Mouse (Mus musculus) CH12.LX (cell line): ENCODE results near the gene Atxn7l1. TPM values are rescaled to one million over a fixed set of nuclear protein-coding genes. Genes with fewer than 3 reads are reported as not detected.

ENCODE experiments used
- DNase-seq: peaks from one replicate; pipeline ENCODE4 v3.0.0-alpha.2; 2013; ENCODE audit errors: extremely low read depth
- H3K27ac ChIP-seq: 2 replicates; pipeline ENCODE4 v1.5.1; 2012; ENCODE audit warnings: low read depth, mild to moderate bottlenecking, control low read depth, moderate library complexity; ENCODE audit not compliant: insufficient read depth
- H3K27me3 ChIP-seq: replicated peaks from 2 replicates; pipeline ENCODE3; 2012; ENCODE audit warnings: inconsistent platforms
- H3K36me3 ChIP-seq, 2 experiments: replicated peaks in 1 of 2; 2 replicates each; pipeline versions ENCODE3 to v1.6.1; 2012; ENCODE audit warnings: inconsistent platforms in 1 of 2, low read length in 1 of 2, mild to moderate bottlenecking in 1 of 2, mixed read lengths in 1 of 2, moderate library complexity in 1 of 2; ENCODE audit not compliant: control insufficient read depth in 1 of 2, insufficient read depth in 1 of 2
- H3K4me1 ChIP-seq, 2 experiments: 2 replicates each; pipeline ENCODE4 v1.6.1; 2012; ENCODE audit warnings: inconsistent platforms in 1 of 2, moderate library complexity in 1 of 2; ENCODE audit not compliant: insufficient read depth in 2 of 2, control insufficient read depth in 1 of 2
- H3K4me2 ChIP-seq: 2 replicates; pipeline ENCODE4 v1.6.1; 2012; ENCODE audit warnings: low read depth, mild to moderate bottlenecking, control low read depth; ENCODE audit not compliant: poor library complexity, insufficient read depth, severe bottlenecking
- H3K4me3 ChIP-seq, 3 experiments: fragments of 150-350 bp in 1 of 3; sonication (generic) in 1 of 3; replicated peaks in 1 of 3; 2 replicates each; pipeline versions ENCODE3 to v1.5.1; 2011 to 2012; ENCODE audit warnings: low read depth in 2 of 3, low read length in 2 of 3, mild to moderate bottlenecking in 2 of 3, moderate library complexity in 2 of 3, control low read depth in 1 of 3, improper control_type of control experiment in 1 of 3, inconsistent platforms in 1 of 3, mixed read lengths in 1 of 3; ENCODE audit not compliant: poor library complexity in 1 of 3
- H3K79me2 ChIP-seq: replicated peaks from 2 replicates; pipeline ENCODE4 v1.6.1; 2012; ENCODE audit warnings: mild to moderate bottlenecking, moderate library complexity; ENCODE audit not compliant: control insufficient read depth, poor library complexity, insufficient read depth, severe bottlenecking; ENCODE audit errors: extremely low read depth
- H3K9ac ChIP-seq: 2 replicates; pipeline ENCODE4 v1.6.1; 2012; ENCODE audit warnings: low read depth, mild to moderate bottlenecking, control low read depth, moderate library complexity; ENCODE audit not compliant: insufficient read depth
- H3K9me3 ChIP-seq: replicated peaks from 2 replicates; pipeline ENCODE3; 2012; ENCODE audit warnings: low read length, inconsistent platforms, mixed read lengths
- BHLHE40 ChIP-seq: IDR thresholded peaks from 2 replicates; pipeline ENCODE4 v1.6.1; 2011; ENCODE audit warnings: mild to moderate bottlenecking, low read depth, low read length, improper control_type of control experiment
- CHD2 ChIP-seq: IDR thresholded peaks from 2 replicates; pipeline ENCODE4 v1.6.1; 2011; ENCODE audit warnings: low read length, improper control_type of control experiment
- E2F4 ChIP-seq: IDR thresholded peaks from 2 replicates; pipeline ENCODE4 v1.6.1; 2011; ENCODE audit warnings: low read depth, low read length, improper control_type of control experiment; ENCODE audit not compliant: insufficient replicate concordance
- ELF1 ChIP-seq: IDR thresholded peaks from 2 replicates; pipeline ENCODE4 v1.6.1; 2014; ENCODE audit warnings: low read depth, mild to moderate bottlenecking, inconsistent platforms, low read length, improper control_type of control experiment
- EP300 ChIP-seq: IDR thresholded peaks from 2 replicates; pipeline ENCODE4 v1.6.1; 2011; ENCODE audit warnings: low read length, improper control_type of control experiment
- GABPA ChIP-seq: IDR thresholded peaks from 2 replicates; pipeline ENCODE4 v1.6.1; 2012; ENCODE audit warnings: low read depth, low read length, improper control_type of control experiment, inconsistent platforms; ENCODE audit not compliant: insufficient replicate concordance
- HCFC1 ChIP-seq: IDR thresholded peaks from 2 replicates; pipeline ENCODE4 v1.6.1; 2012; ENCODE audit warnings: low read depth, mild to moderate bottlenecking, inconsistent platforms, low read length, improper control_type of control experiment
- JUN ChIP-seq: IDR thresholded peaks from 2 replicates; pipeline ENCODE4 v1.6.1; 2011; ENCODE audit warnings: low read depth, mild to moderate bottlenecking, low read length, improper control_type of control experiment, moderate library complexity; ENCODE audit not compliant: insufficient read depth
- JUND ChIP-seq: conservative IDR thresholded peaks from 2 replicates; pipeline ENCODE4 v1.6.1; 2011; ENCODE audit warnings: low read depth, low read length, improper control_type of control experiment
- KAT2A ChIP-seq: IDR thresholded peaks from 2 replicates; pipeline ENCODE4 v1.6.1; 2012; ENCODE audit warnings: low read length, improper control_type of control experiment, inconsistent platforms; ENCODE audit not compliant: insufficient replicate concordance
- MAFK ChIP-seq: IDR thresholded peaks from 2 replicates; pipeline ENCODE4 v1.6.1; 2011; ENCODE audit warnings: low read length, improper control_type of control experiment; ENCODE audit not compliant: insufficient replicate concordance
- MAX ChIP-seq: IDR thresholded peaks from 2 replicates; pipeline ENCODE4 v1.6.1; 2011; ENCODE audit warnings: low read length, improper control_type of control experiment
- MAZ ChIP-seq: IDR thresholded peaks from 2 replicates; pipeline ENCODE4 v1.6.1; 2012; ENCODE audit warnings: low read depth, mild to moderate bottlenecking, inconsistent platforms, low read length, improper control_type of control experiment, moderate library complexity
- MEF2A ChIP-seq: IDR thresholded peaks from 2 replicates; pipeline ENCODE4 v1.6.1; 2014; ENCODE audit warnings: low read depth, mild to moderate bottlenecking, inconsistent platforms, low read length, improper control_type of control experiment, borderline replicate concordance
- MXI1 ChIP-seq: IDR thresholded peaks from 2 replicates; pipeline ENCODE4 v1.6.1; 2011; ENCODE audit warnings: mild to moderate bottlenecking, low read depth, low read length, improper control_type of control experiment
- MYC ChIP-seq: IDR thresholded peaks from 2 replicates; pipeline ENCODE4 v1.6.1; 2011; ENCODE audit warnings: low read depth, mild to moderate bottlenecking, improper control_type of control experiment, low read length
- NELFE ChIP-seq: IDR thresholded peaks from 2 replicates; pipeline ENCODE4 v1.6.1; 2011; ENCODE audit warnings: low read depth, low read length, improper control_type of control experiment
- PAX5 ChIP-seq: IDR thresholded peaks from 2 replicates; pipeline ENCODE4 v1.6.1; 2012; ENCODE audit warnings: low read length, inconsistent platforms, mixed read lengths
- SIN3A ChIP-seq: IDR thresholded peaks from 2 replicates; pipeline ENCODE4 v1.6.1; 2012; ENCODE audit warnings: low read length, improper control_type of control experiment, inconsistent platforms
- SMC3 ChIP-seq: IDR thresholded peaks from 2 replicates; pipeline ENCODE4 v1.6.1; 2011; ENCODE audit warnings: low read depth, low read length, improper control_type of control experiment
- TCF12 ChIP-seq: IDR thresholded peaks from 2 replicates; pipeline ENCODE4 v1.6.1; 2014; ENCODE audit warnings: low read depth, mild to moderate bottlenecking, inconsistent platforms, low read length, improper control_type of control experiment
- UBTF ChIP-seq: IDR thresholded peaks from 2 replicates; pipeline ENCODE4 v1.6.1; 2012; ENCODE audit warnings: low read depth, mild to moderate bottlenecking, inconsistent platforms, low read length, improper control_type of control experiment, moderate library complexity
- USF1 ChIP-seq: IDR thresholded peaks from 2 replicates; pipeline ENCODE4 v1.6.1; 2014; ENCODE audit warnings: low read depth, mild to moderate bottlenecking, inconsistent platforms, low read length, improper control_type of control experiment
- USF2 ChIP-seq: conservative IDR thresholded peaks from 2 replicates; pipeline ENCODE4 v1.6.1; 2011; ENCODE audit warnings: low read depth, low read length, improper control_type of control experiment
- ZC3H11A ChIP-seq: IDR thresholded peaks from 2 replicates; pipeline ENCODE4 v1.6.1; 2012; ENCODE audit warnings: low read depth, mild to moderate bottlenecking, inconsistent platforms, low read length, improper control_type of control experiment
- ZMIZ1 ChIP-seq: IDR thresholded peaks from 2 replicates; pipeline ENCODE4 v1.6.1; 2012; ENCODE audit warnings: low read depth, mild to moderate bottlenecking, inconsistent platforms, low read length, improper control_type of control experiment
- dilution Hi-C: fragments of 300-500 bp; cut with MboI; formaldehyde crosslinking; loops from 2 replicates; pipeline ENCODE4 v1.14.3; 2020; ENCODE audit warnings: low sequenced_read_pairs; ENCODE audit not compliant: extremely low pct_unique_long_range_greater_than_20kb, extremely low pct_ligation_motif_present
- in situ Hi-C: fragments of 300-500 bp; cut with MboI; formaldehyde crosslinking; loops from 3 replicates; pipeline ENCODE4 v1.14.3; 2019; ENCODE audit warnings: low sequenced_read_pairs, low pct_ligation_motif_present, low pct_unique_long_range_greater_than_20kb, mixed read lengths
- polyA plus RNA-seq: library from polyadenylated mRNA; unstranded; fragments of >175 nt; gene quantifications from 2 replicates; pipeline ENCODE4 v1.2.1, GENCODE M21; 2012; ENCODE audit warnings: low read depth; ENCODE audit not compliant: insufficient read length
- total RNA-seq, 2 experiments: library from RNA; depleted of rRNA; stranded (reverse); fragments of 300-350 nt in 1 of 2; fragments of >200 nt in 1 of 2; gene quantifications; 2 replicates each; pipeline ENCODE4 v1.2.3; 2012 to 2014

Atxn7l1 gene
- total and polyA plus RNA-seq, 3 experiments: 8.6 to 55.7 (median 9.0) TPM

- no peaks in the 10 kb centered on the region for H3K9me3 ChIP-seq
- TF ChIP-seq JUN (no peak), ELF1 (no peak), USF1 (no peak), PAX5 (no peak), ZMIZ1 (no peak), E2F4 (no peak), MAX (no peak), MXI1 (no peak), CHD2 (no peak), SIN3A (no peak), TCF12 (no peak), HCFC1 (no peak), MAZ (no peak), MEF2A (no peak)
- TF ChIP-seq, all 38 proteins: peak for 0
Observed at GRCm38 (mm10) chr12:33129410-33129809, 18.1 kb upstream of the Atxn7l1 start.

GRCm38 (mm10) chr12:33130401-33130800, 17.1 kb upstream of the Atxn7l1 start:
- Histone ChIP-seq H3K9me3 (no peaks in the 10 kb centered on the region), H3K4me2 (no peak overlapping the region), H3K4me1 (peaks cover 4 to 31% of the 10 kb centered on the region in 2 experiments; a peak in 3 of 4 replicates), H3K27ac (no peak overlapping the region), H3K79me2 (no peaks in the 10 kb centered on the region), H3K9ac (no peak overlapping the region), H3K27me3 (no peaks in the 10 kb centered on the region), H3K4me3 (no peak overlapping the region), H3K36me3 (peaks cover 15 to 52% of the 10 kb centered on the region in 2 experiments)
- TF ChIP-seq HCFC1: no peak
- no peak for TF ChIP-seq MEF2A
- no peak for TF ChIP-seq EP300
- TF ChIP-seq MAFK: no peak
- no peak for TF ChIP-seq JUN
- TF ChIP-seq KAT2A: no peak
- no peak for TF ChIP-seq USF2
- no peak for TF ChIP-seq BHLHE40
- TF ChIP-seq ZC3H11A: no peak
- TF ChIP-seq NELFE: no peak
- TF ChIP-seq SMC3: no peak
- no peak for TF ChIP-seq MAZ
- no peak for TF ChIP-seq GABPA
- no peak for TF ChIP-seq TCF12
- no peak for TF ChIP-seq USF1
- TF ChIP-seq MAX: no peak
- TF ChIP-seq UBTF: no peak
- TF ChIP-seq E2F4: no peak
- no peak for TF ChIP-seq MYC
- TF ChIP-seq JUND: no peak
- DNase-seq: no peak
- in situ Hi-C loops (no loop called here), dilution Hi-C loops (no loop called here)

More at GRCm38 (mm10) chr12:33129410-33129809, 18.1 kb upstream of the Atxn7l1 start:
- H3K9ac ChIP-seq: no peak overlapping the region
- H3K4me1 ChIP-seq: peaks cover 4 to 23% of the 10 kb centered on the region in 2 experiments; a peak in 3 of 4 replicates
- no peaks in the 10 kb centered on the region for H3K27me3 ChIP-seq
- in situ Hi-C loops (no loop called here), dilution Hi-C loops (no loop called here)
- peaks cover 8 to 44% of the 10 kb centered on the region in 2 experiments for H3K36me3 ChIP-seq
- no peak for DNase-seq
- H3K79me2 ChIP-seq: no peaks in the 10 kb centered on the region
- H3K27ac ChIP-seq: no peak overlapping the region
- H3K4me2 ChIP-seq: no peak overlapping the region
- H3K4me3 ChIP-seq: no peak overlapping the region
